Mouse (Mus musculus): ENCODE measurements at regions not wholly inside any gene's neighbourhood (a gene's known extent, or its start where the extent isn't known, plus 50 kb on each side); places are given as distances from the start of the nearest gene placed in this dataset.

- TF ChIP-seq CTCF (IDR thresholded peaks at IDR 0.05; ENCODE audit: borderline replicate concordance, extremely low read depth, insufficient read depth, insufficient read length) (no peak), POLR2A (IDR thresholded peaks at IDR 0.05; ENCODE audit: borderline replicate concordance, extremely low read depth, insufficient read depth, insufficient read length, poor library complexity, severe bottlenecking) (no peak)
- DNase-seq (ENCODE audit: low read depth) = peak; percentile 19
Measured at GRCm38 (mm10) chr7:54068271-54068851, 766.9 kb upstream of the Luzp2 start.

GRCm38 (mm10) chr7:54116951-54117350 is 718.3 kb upstream of the Luzp2 start:
- DNase-seq (ENCODE audit: low read depth) = peak; percentile 10
- TF ChIP-seq POLR2A (IDR thresholded peaks at IDR 0.05; ENCODE audit: borderline replicate concordance, extremely low read depth, insufficient read depth, insufficient read length, poor library complexity, severe bottlenecking) = no peak

- TF ChIP-seq POLR2A (IDR thresholded peaks at IDR 0.05; ENCODE audit: borderline replicate concordance, extremely low read depth, insufficient read depth, insufficient read length, poor library complexity, severe bottlenecking) (no peak), CTCF (IDR thresholded peaks at IDR 0.05; ENCODE audit: borderline replicate concordance, extremely low read depth, insufficient read depth, insufficient read length) (no peak)
- DNase-seq (ENCODE audit: low read depth) = peak; percentile 65
Measured at GRCm38 (mm10) chr7:54138988-54139387, 696.3 kb upstream of the Luzp2 start.

GRCm38 (mm10) chr7:54150855-54151254 is 684.4 kb upstream of the Luzp2 start:
- DNase-seq (ENCODE audit: low read depth) = no peak
- TF ChIP-seq CTCF (IDR thresholded peaks at IDR 0.05; ENCODE audit: borderline replicate concordance, extremely low read depth, insufficient read depth, insufficient read length) (no peak), POLR2A (IDR thresholded peaks at IDR 0.05; ENCODE audit: borderline replicate concordance, extremely low read depth, insufficient read depth, insufficient read length, poor library complexity, severe bottlenecking) (no peak)

- no peak for DNase-seq (ENCODE audit: low read depth)
- no peak for TF ChIP-seq CTCF (IDR thresholded peaks at IDR 0.05; ENCODE audit: borderline replicate concordance, extremely low read depth, insufficient read depth, insufficient read length)
Measured at GRCm38 (mm10) chr7:54200001-54200400, 635.3 kb upstream of the Luzp2 start.

Measured in brain, embryonic 14.5 days (tissue).